Mouse (Mus musculus) liver, embryonic 11.5 days (tissue): Measurements from ENCODE around the gene Spi1. TPM values are rescaled to one million over a fixed set of nuclear protein-coding genes. Genes with fewer than 3 reads are reported as not detected.
"Not testable (repeated sequence)": the region's sequence is repeated elsewhere in the genome, so short reads cannot be mapped to it uniquely, and the experiment has no call there.

Experiments used
- ATAC-seq: fragments of 200-750 bp; cut with Nextera tagmentation; replicated peaks from 2 replicates; pipeline ENCODE4 v1.8.0; 2017; ENCODE audit warnings: moderate number of reproducible peaks, mild to moderate bottlenecking, moderate TSS enrichment, moderate library complexity; ENCODE audit not compliant: low FRiP score
- DNase-seq: peaks from one replicate; pipeline ENCODE4 v3.0.0-alpha.2; 2017; ENCODE audit warnings: low spot score
- H3K27ac ChIP-seq: fragments of 300-500 bp; sonication (generic); 2 replicates; pipeline ENCODE4 v1.5.1; 2014; ENCODE audit warnings: mild to moderate bottlenecking, low read depth, low read length, control low read depth
- H3K27me3 ChIP-seq: fragments of 300-500 bp; sonication (generic); replicated peaks from 2 replicates; pipeline ENCODE4 v1.6.1; 2014; ENCODE audit warnings: low read length, mixed read lengths; ENCODE audit not compliant: control insufficient read depth, insufficient read depth
- H3K36me3 ChIP-seq: fragments of 300-500 bp; sonication (generic); 2 replicates; pipeline ENCODE4 v1.6.1; 2014; ENCODE audit warnings: mild to moderate bottlenecking, low read length, moderate library complexity, mixed read lengths; ENCODE audit not compliant: control insufficient read depth, insufficient read depth
- H3K4me1 ChIP-seq: fragments of 300-500 bp; sonication (generic); replicated peaks from 2 replicates; pipeline ENCODE4 v1.6.1; 2014; ENCODE audit warnings: low read length, mixed read lengths; ENCODE audit not compliant: control insufficient read depth, insufficient read depth
- H3K4me2 ChIP-seq: fragments of 300-500 bp; sonication (generic); 2 replicates; pipeline ENCODE4 v1.6.1; 2014; ENCODE audit warnings: mild to moderate bottlenecking, control low read depth, moderate library complexity
- H3K4me3 ChIP-seq: fragments of 300-500 bp; sonication (generic); 2 replicates; pipeline ENCODE4 v1.5.1; 2014; ENCODE audit warnings: low read depth, low read length, control low read depth
- H3K9ac ChIP-seq: fragments of 300-500 bp; sonication (generic); 2 replicates; pipeline ENCODE4 v1.6.1; 2014; ENCODE audit warnings: low read depth, low read length, control low read depth
- H3K9me3 ChIP-seq: fragments of 300-500 bp; sonication (generic); 2 replicates; pipeline ENCODE4 v1.6.1; 2016; ENCODE audit warnings: low read length, inconsistent platforms, mixed read lengths; ENCODE audit not compliant: control insufficient read depth
- WGBS: fragments of 180-500 bp; shearing (Covaris S2); extraction: QIAGEN DNeasy Blood & Tissue Kit; methylation state at CpG from one replicate; pipeline ENCODE4 v1.1.7; 2014; 5-methylcytosine and 5-hydroxymethylcytosine counted together
- polyA plus RNA-seq: library from polyadenylated mRNA; unstranded; fragments of >200 nt; fragmentation: Nextera tagmentation; extraction: Ambion mirVana; gene quantifications from 2 replicates; pipeline ENCODE4 v1.2.1, GENCODE M21; 2014

Gene Spi1
- polyA plus RNA-seq, result 19.5 and 22.7 TPM in 2 replicates

DNA sequence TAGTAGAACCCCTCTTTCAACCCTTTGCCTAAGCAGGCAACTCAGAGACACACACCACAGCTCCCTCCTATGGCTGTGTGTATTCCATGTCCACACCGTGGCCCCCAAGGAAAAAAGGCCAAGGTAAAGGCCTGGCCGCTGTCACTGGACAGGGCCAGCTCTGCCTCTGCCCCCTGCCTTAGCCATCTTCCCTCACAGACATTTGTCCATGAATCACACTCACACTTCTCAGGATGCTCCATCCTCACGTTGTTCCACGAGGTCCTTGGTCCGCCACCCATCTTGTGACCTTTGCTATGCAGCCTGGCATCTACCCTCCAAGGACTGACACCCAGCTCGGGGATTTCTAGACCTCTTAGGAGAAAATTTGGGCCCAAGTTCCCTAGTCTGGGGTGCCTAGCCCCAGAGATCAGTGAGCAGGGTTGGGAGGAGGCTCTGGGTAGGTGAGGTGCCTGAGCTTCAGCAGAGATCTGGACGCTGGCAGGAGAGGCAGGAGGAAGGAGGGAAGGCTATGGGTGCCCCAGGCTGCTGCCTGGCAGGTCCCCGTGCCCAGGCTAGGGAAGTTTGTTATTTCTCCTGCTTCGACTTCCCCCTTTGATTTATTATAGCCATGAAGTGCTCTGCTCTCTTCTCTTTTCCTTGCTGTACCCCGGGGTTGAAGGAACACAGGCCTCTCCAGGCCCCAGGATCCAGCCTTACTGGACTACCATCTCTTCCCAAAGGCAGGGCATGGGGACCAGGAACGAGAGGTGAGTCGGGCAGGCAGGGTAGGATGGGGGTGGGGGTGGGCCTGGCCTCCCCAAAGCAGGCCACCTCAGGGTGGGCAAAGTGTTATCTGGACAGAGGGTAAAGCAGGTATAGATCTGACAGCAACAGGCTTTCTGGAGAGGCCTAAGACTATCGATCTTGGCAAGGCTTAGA lies at the start of gene Spi1:
Gene Spi1, plus strand, starts transcription at position 616 of the 921 bp plus-strand sequence.
- no peak for ATAC-seq
- DNase-seq, result no peak
- Histone ChIP-seq H3K4me3 (no peak within 1 kb of the TSS), H3K9ac (peak within 1 kb of the TSS; percentile 59), H3K4me2 (peak within 1 kb of the TSS; percentile 18), H3K9me3 (no peaks in the 10 kb centered on the region), H3K4me1 (peaks cover 13% of the 10 kb centered on the region), H3K36me3 (no peaks in the 10 kb centered on the region), H3K27me3 (no peaks in the 10 kb centered on the region), H3K27ac (peak within 1 kb of the TSS; percentile 65)
- 67% methylated on average over 13 of the region's 13 CpGs for WGBS

GRCm38 (mm10) chr2:91033000-91033399 lies 49.2 kb upstream of the Spi1 start:
- H3K27me3 ChIP-seq, result no peaks in the 10 kb centered on the region
- DNase-seq, result no peak
- no peak overlapping the region for H3K4me3 ChIP-seq
- no peak overlapping the region for H3K4me2 ChIP-seq
- ATAC-seq, result no peak
- WGBS, result 15% methylated on average over 3 of the region's 3 CpGs
- H3K36me3 ChIP-seq, result no peaks in the 10 kb centered on the region
- peaks cover 5% of the 10 kb centered on the region; the same call in 1 of the 2 replicates for H3K4me1 ChIP-seq
- H3K9ac ChIP-seq, result no peak overlapping the region
- no peak overlapping the region for H3K27ac ChIP-seq
- no peaks in the 10 kb centered on the region for H3K9me3 ChIP-seq

GRCm38 (mm10) chr2:91035385-91035784 lies 46.8 kb upstream of the Spi1 start, which contains the start of gene Rapsn:
Gene Rapsn, plus strand, starts transcription at chr2:91035620.
- no peak within 1 kb of the TSS for H3K9ac ChIP-seq
- no peak within 1 kb of the TSS for H3K4me2 ChIP-seq
- no peaks in the 10 kb centered on the region for H3K9me3 ChIP-seq
- 70% methylated on average over 9 of the region's 9 CpGs for whole genome bisulfite sequencing
- no peak for ATAC-seq
- no peaks in the 10 kb centered on the region for H3K4me1 ChIP-seq
- no peak within 1 kb of the TSS for H3K27ac ChIP-seq
- H3K36me3 ChIP-seq, result no peaks in the 10 kb centered on the region
- H3K27me3 ChIP-seq, result no peaks in the 10 kb centered on the region
- H3K4me3 ChIP-seq, result no peak within 1 kb of the TSS
- no peak for DNase-seq

- Histone ChIP-seq H3K9ac (no peak overlapping the region), H3K36me3 (no peaks in the 10 kb centered on the region), H3K4me1 (peaks cover 18% of the 10 kb centered on the region), H3K4me3 (no peak overlapping the region), H3K9me3 (no peaks in the 10 kb centered on the region), H3K27ac (no peak overlapping the region), H3K27me3 (no peaks in the 10 kb centered on the region), H3K4me2 (no peak overlapping the region)
- ATAC-seq (no peak), DNase-seq (no peak)
- 76% methylated on average over 8 of the region's 8 CpGs for WGBS
Observed at GRCm38 (mm10) chr2:91041786-91042185, 40.4 kb upstream of the Spi1 start.

GRCm38 (mm10) chr2:91042651-91043398 lies 39.4 kb upstream of the Spi1 start:
- no peak overlapping the region for H3K27ac ChIP-seq
- no peak for DNase-seq
- H3K4me2 ChIP-seq, result 0 out of 2 replicates have a peak overlapping the region, but pooled peaks have one; percentile 15
- H3K9ac ChIP-seq, result no peak overlapping the region
- no peak overlapping the region for H3K4me3 ChIP-seq
- no peaks in the 10 kb centered on the region for H3K9me3 ChIP-seq
- peaks cover 20% of the 10 kb centered on the region for H3K4me1 ChIP-seq
- no peaks in the 10 kb centered on the region for H3K27me3 ChIP-seq
- WGBS, result 60% methylated on average over 21 of the region's 21 CpGs
- H3K36me3 ChIP-seq, result no peaks in the 10 kb centered on the region
- peak; percentile 15; the same call in 1 of the 2 replicates for ATAC-seq

DNA sequence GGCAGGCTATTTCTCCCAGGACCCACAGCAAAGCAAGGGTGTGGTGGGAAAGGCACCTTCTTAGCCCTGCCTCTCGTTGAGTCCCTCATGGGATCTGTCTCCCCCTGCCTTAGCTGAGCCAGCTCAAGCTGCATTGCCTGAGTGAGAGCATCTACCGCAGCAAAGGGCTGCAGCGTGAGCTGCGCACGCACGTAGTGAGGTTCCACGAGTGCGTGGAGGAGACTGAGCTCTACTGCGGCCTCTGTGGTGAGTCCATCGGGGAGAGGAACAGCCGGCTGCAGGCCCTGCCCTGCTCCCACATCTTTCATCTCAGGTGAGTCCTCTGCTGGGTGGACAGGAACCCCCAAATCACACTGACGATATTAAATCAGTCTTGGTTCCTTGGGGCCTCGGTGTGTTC lies 37.5 kb upstream of the Spi1 start:
- ATAC-seq (no peak), DNase-seq (no peak)
- Histone ChIP-seq H3K4me3 (no peak overlapping the region), H3K27ac (no peak overlapping the region), H3K27me3 (no peaks in the 10 kb centered on the region), H3K9ac (no peak overlapping the region), H3K36me3 (no peaks in the 10 kb centered on the region), H3K4me2 (no peak overlapping the region), H3K4me1 (peaks cover 20% of the 10 kb centered on the region), H3K9me3 (no peaks in the 10 kb centered on the region)
- whole genome bisulfite sequencing, result 79% methylated on average over 13 of the region's 13 CpGs

DNA sequence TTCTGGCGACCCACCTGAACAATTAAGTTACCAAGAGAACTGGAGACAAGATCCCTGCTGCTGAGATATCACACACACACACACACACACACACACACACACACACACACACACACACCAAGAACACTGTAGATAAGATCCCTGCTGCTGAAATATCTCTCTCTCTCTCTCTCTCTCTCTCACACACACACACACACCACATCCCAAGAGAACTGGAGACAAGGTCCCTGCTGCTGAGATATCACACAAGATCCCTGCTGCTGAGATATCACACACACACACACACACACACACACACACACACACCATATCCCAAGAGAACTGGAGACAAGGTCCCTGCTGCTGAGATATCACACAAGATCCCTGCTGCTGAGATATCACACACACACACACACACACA lies 36.4 kb upstream of the Spi1 start:
- not testable (repeated sequence) for H3K36me3 ChIP-seq, H3K27me3 ChIP-seq, H3K9me3 ChIP-seq, DNase-seq, H3K9ac ChIP-seq, H3K4me3 ChIP-seq, H3K4me2 ChIP-seq
- 56% methylated on average over 1 of the region's 1 CpGs for WGBS
- peaks cover 20% of the 10 kb centered on the region for H3K4me1 ChIP-seq
- peak; percentile 72 for ATAC-seq
- peak overlapping the region; percentile 59 for H3K27ac ChIP-seq

DNA sequence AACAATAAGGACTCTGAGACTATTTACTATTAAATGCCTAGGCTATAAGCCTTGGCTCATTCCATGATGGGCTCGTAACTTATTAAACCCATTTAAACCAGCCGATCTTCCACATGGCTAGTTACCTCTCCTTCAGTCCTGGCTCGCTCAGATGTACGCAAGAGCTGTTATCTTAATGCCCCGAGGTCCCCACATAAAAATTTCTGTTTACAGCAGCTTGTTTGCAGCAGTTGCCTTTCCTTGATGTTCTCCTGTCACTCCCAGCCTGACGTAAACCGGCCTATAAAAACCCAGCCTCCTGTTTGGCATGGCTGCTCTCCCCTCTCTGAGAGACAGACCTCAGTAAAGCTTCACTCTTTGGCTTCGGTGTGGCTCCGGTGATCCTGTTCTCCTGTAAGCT lies 34.8 kb upstream of the Spi1 start:
- Histone ChIP-seq H3K4me3 (no peak overlapping the region), H3K4me1 (peaks cover 21% of the 10 kb centered on the region), H3K36me3 (no peaks in the 10 kb centered on the region), H3K9ac (no peak overlapping the region), H3K27ac (no peak overlapping the region), H3K4me2 (no peak overlapping the region), H3K9me3 (no peaks in the 10 kb centered on the region), H3K27me3 (no peaks in the 10 kb centered on the region)
- no peak for ATAC-seq
- 77% methylated on average over 9 of the region's 9 CpGs for WGBS
- no peak for DNase-seq
